Comparison of ENCODE assay signal across 8 mouse cellular contexts in the genomic region with DNA sequence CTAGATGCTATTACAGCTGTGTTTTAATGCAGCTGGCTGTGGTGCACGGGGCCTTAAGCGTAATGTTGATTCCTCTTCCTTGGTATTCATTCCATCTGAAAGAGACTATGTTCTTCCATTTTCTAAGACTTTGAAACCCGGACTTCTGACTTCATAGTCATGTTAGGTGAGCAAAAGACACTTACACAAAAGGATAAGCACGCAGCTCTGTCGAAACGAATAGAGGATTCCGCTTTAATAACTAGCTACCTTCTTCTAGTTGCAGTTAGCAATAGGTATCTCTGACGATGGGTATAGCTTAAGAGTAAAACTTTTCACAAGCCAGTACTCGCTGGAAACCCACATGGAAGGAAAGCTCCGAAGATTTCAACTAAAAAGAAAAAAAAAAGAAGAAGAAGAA. TPM values are rescaled to one million over a fixed set of nuclear protein-coding genes. Genes with fewer than 3 reads are reported as not detected.
A peak's percentile ranks its signal among the peaks of the same experiment; 100 is the strongest.
DNase-seq lines count a peak whose midpoint lies in the region; ATAC-seq and TF ChIP-seq lines count a peak whose summit lies in the region.

No protein-coding gene starts in this region.

- no peak for ATAC-seq in heart, embryonic 14.5 days (ENCODE audit: insufficient number of reproducible peaks, insufficient read depth, low FRiP score, low read depth)
- ATAC-seq in liver, embryonic 15.5 days (ENCODE audit: insufficient read depth) = no peak
- no peak for ATAC-seq in erythroblast, adult 5-6 weeks (replicated peaks; ENCODE audit: low FRiP score, poor library complexity, severe bottlenecking)

- DNase-seq in embryo, embryonic 10.5 days (ENCODE audit: low spot score) = peak; percentile 51
- DNase-seq in embryo, embryonic 11 days = no peak
- no peak for DNase-seq in layer of hippocampus, adult 18-20 months (ENCODE audit: low spot score in 2 of 2)
- DNase-seq in frontal cortex, adult 2 months (ENCODE audit: extremely low spot score in 1 of 2, low spot score in 1 of 2) = no peak

- H3K36me3 ChIP-seq in ES-Bruce4 (ENCODE audit: control insufficient read depth, insufficient read depth, low read length, poor library complexity, severe bottlenecking) = no peaks in the 10 kb centered on the region
- no peaks in the 10 kb centered on the region for H3K36me3 ChIP-seq in heart, embryonic 14.5 days (ENCODE audit: control insufficient read depth, insufficient read depth, low read length)
- no peaks in the 10 kb centered on the region for H3K36me3 ChIP-seq in liver, embryonic 15.5 days (replicated peaks)

- no peak for TF ChIP-seq CTCF in ES-Bruce4 (IDR thresholded peaks at IDR 0.05; ENCODE audit: low read depth, low read length)

- no peaks in the 10 kb centered on the region for H3K9me3 ChIP-seq in ES-Bruce4 (replicated peaks; ENCODE audit: control insufficient read depth, insufficient read depth, low read length, poor library complexity, severe bottlenecking)
- H3K9me3 ChIP-seq in heart, embryonic 14.5 days (ENCODE audit: control insufficient read depth, low read length) = no peaks in the 10 kb centered on the region
- no peaks in the 10 kb centered on the region for H3K9me3 ChIP-seq in liver, embryonic 15.5 days (replicated peaks)

- TF ChIP-seq EP300 in ES-Bruce4 (IDR thresholded peaks at IDR 0.05; ENCODE audit: insufficient read depth, low read depth, low read length) = no peak

- no peaks in the 10 kb centered on the region for H3K27me3 ChIP-seq in ES-Bruce4 (ENCODE audit: control insufficient read depth, insufficient read depth, low read length, poor library complexity, severe bottlenecking)
- H3K27me3 ChIP-seq in heart, embryonic 14.5 days (ENCODE audit: control insufficient read depth, insufficient read depth, low read length) = no peaks in the 10 kb centered on the region
- peaks cover 33% of the 10 kb centered on the region for H3K27me3 ChIP-seq in liver, embryonic 15.5 days

- no peaks in the 10 kb centered on the region for H3K4me1 ChIP-seq in ES-Bruce4 (ENCODE audit: control insufficient read depth, insufficient read depth, low read length)
- H3K4me1 ChIP-seq in heart, embryonic 14.5 days (ENCODE audit: control insufficient read depth in 2 of 2, insufficient read depth in 2 of 2, low read length in 2 of 2) = peaks cover 7 to 16% of the 10 kb centered on the region in 2 experiments
- H3K4me1 ChIP-seq in liver, embryonic 15.5 days (replicated peaks) = peaks cover 5% of the 10 kb centered on the region

- no peak overlapping the region for H3K4me3 ChIP-seq in ES-Bruce4 (ENCODE audit: low read depth, low read length)
- H3K4me3 ChIP-seq in heart, embryonic 14.5 days (ENCODE audit: control insufficient read depth in 1 of 2, insufficient read depth in 1 of 2, low read depth in 1 of 2, low read length in 2 of 2) = peak overlapping the region; percentile 64 to 73
- H3K4me3 ChIP-seq in liver, embryonic 15.5 days (replicated peaks) = peak overlapping the region; percentile 55

- H3K4me2 ChIP-seq in heart, embryonic 14.5 days (ENCODE audit: low read length) = peak overlapping the region; percentile 97
- H3K4me2 ChIP-seq in liver, embryonic 15.5 days = peak overlapping the region; percentile 70

- no peak overlapping the region for H3K27ac ChIP-seq in ES-Bruce4 (ENCODE audit: insufficient read depth, low read length)
- H3K27ac ChIP-seq in heart, embryonic 14.5 days (replicated peaks in 1 of 2; ENCODE audit: control insufficient read depth in 1 of 2, insufficient read depth in 1 of 2, low read depth in 2 of 2, low read length in 2 of 2) = 0 out of 4 replicates have a peak overlapping the region, but pooled peaks of 1 of the 2 experiments have one; percentile 57
- H3K27ac ChIP-seq in liver, embryonic 15.5 days (replicated peaks) = no peak overlapping the region

- H3K9ac ChIP-seq in ES-Bruce4 (ENCODE audit: low read depth, poor library complexity, severe bottlenecking) = peak overlapping the region; percentile 67
- H3K9ac ChIP-seq in heart, embryonic 14.5 days (ENCODE audit: low read length) = peak overlapping the region; percentile 81
- no peak overlapping the region for H3K9ac ChIP-seq in liver, embryonic 15.5 days

- 15% methylated on average over 10 of the region's 10 CpGs for WGBS in heart, embryonic 14.5 days
- WGBS in liver, embryonic 15.5 days (ENCODE audit: insufficient replicate concordance) = 9% methylated on average over 10 of the region's 10 CpGs

- no peak for TF ChIP-seq POLR2A in ES-Bruce4 (IDR thresholded peaks at IDR 0.05; ENCODE audit: insufficient read depth, low read length)

RNA-seq across cellular contexts. Expression of gene Lpar1, which starts 1.5 kb away (rescaled TPM):
- 6.0 and 7.6 TPM in 2 replicates for polyA plus RNA-seq in ES-Bruce4 (2011; ENCODE audit: insufficient read depth, insufficient read length, low read depth, missing spikeins)
- 13.9 and 14.2 TPM in 2 replicates for polyA plus RNA-seq in heart, embryonic 14.5 days (2014; fragmentation: Nextera tagmentation; extraction: Ambion mirVana)
- 2.5 and 2.8 TPM in 2 replicates for polyA plus RNA-seq in liver, embryonic 15.5 days (2015; fragmentation: Nextera tagmentation; extraction: Ambion mirVana)
- total RNA-seq in erythroblast, adult 5-6 weeks (2015; ENCODE audit: low replicate concordance) = 0.58 TPM in 1 of 2 replicates, not detected in the other
- total RNA-seq in erythroblast, adult 5-6 weeks (2017; ENCODE audit: low replicate concordance) = 0.17 TPM in 1 of 2 replicates, not detected in the other
- 10 to 100 TPM; 18.0 to 21.2 TPM for total RNA-seq in layer of hippocampus, adult 18-20 months (2021)
- 25.1 and 29.2 TPM in 2 replicates for polyA plus RNA-seq in frontal cortex, adult 2 months (2012; rRNA removed)
